Mouse (Mus musculus): ENCODE results near the gene Ccdc114. TPM values are rescaled to one million over a fixed set of nuclear protein-coding genes. Genes with fewer than 3 reads are reported as not detected.

The Ccdc114 gene
- polyA plus RNA-seq, 1 experiment from 2014 or later = 6.0 TPM

Other genes starting within 250 kb of the Ccdc114 start
- 0.88 and 1.3 TPM in 2 replicates for gene Ntn5, start 240.1 kb upstream of the Ccdc114 start, polyA plus RNA-seq (2015; fragmentation: Nextera tagmentation; extraction: Ambion mirVana)
- 0.34 and 0.36 TPM in 2 replicates for gene Sec1, start 229.7 kb upstream of the Ccdc114 start, polyA plus RNA-seq (2015; fragmentation: Nextera tagmentation; extraction: Ambion mirVana)
- 70.7 and 73.8 TPM in 2 replicates for gene Car11, start 224.2 kb upstream of the Ccdc114 start, polyA plus RNA-seq (2015; fragmentation: Nextera tagmentation; extraction: Ambion mirVana)
- 3.3 and 3.8 TPM in 2 replicates for gene Dbp, start 219.0 kb upstream of the Ccdc114 start, polyA plus RNA-seq (2015; fragmentation: Nextera tagmentation; extraction: Ambion mirVana)
- gene Rpl18, start 208.6 kb upstream of the Ccdc114 start, polyA plus RNA-seq (2015; fragmentation: Nextera tagmentation; extraction: Ambion mirVana) = 537 and 538 TPM in 2 replicates
- 24.5 and 26.4 TPM in 2 replicates for gene Sphk2, start 206.1 kb upstream of the Ccdc114 start, polyA plus RNA-seq (2015; fragmentation: Nextera tagmentation; extraction: Ambion mirVana)
- 0.54 and 0.74 TPM in 2 replicates for gene Fam83e, start 202.9 kb upstream of the Ccdc114 start, polyA plus RNA-seq (2015; fragmentation: Nextera tagmentation; extraction: Ambion mirVana)
- gene Spaca4, start 198.3 kb upstream of the Ccdc114 start, polyA plus RNA-seq (2015; fragmentation: Nextera tagmentation; extraction: Ambion mirVana) = not detected in 2 replicates
- gene Lmtk3, start 140.3 kb upstream of the Ccdc114 start, polyA plus RNA-seq (2015; fragmentation: Nextera tagmentation; extraction: Ambion mirVana) = 29.8 and 34.8 TPM in 2 replicates
- gene Sult2b1, start 139.4 kb upstream of the Ccdc114 start, polyA plus RNA-seq (2015; fragmentation: Nextera tagmentation; extraction: Ambion mirVana) = 8.3 and 9.7 TPM in 2 replicates
- gene Cyth2, start 109.5 kb upstream of the Ccdc114 start, polyA plus RNA-seq (2015; fragmentation: Nextera tagmentation; extraction: Ambion mirVana) = 329 and 334 TPM in 2 replicates
- gene Kcnj14, start 99.3 kb upstream of the Ccdc114 start, polyA plus RNA-seq (2015; fragmentation: Nextera tagmentation; extraction: Ambion mirVana) = 1.1 TPM in 2 replicates
- gene Grwd1, start 93.1 kb upstream of the Ccdc114 start, polyA plus RNA-seq (2015; fragmentation: Nextera tagmentation; extraction: Ambion mirVana) = 40.5 and 44.2 TPM in 2 replicates
- gene Kdelr1, start 51.3 kb upstream of the Ccdc114 start, polyA plus RNA-seq (2015; fragmentation: Nextera tagmentation; extraction: Ambion mirVana) = 53.0 and 54.9 TPM in 2 replicates
- 2.7 and 3.9 TPM in 2 replicates for gene Grin2d, start 45.7 kb upstream of the Ccdc114 start, polyA plus RNA-seq (2015; fragmentation: Nextera tagmentation; extraction: Ambion mirVana)
- gene Syngr4, start 27.4 kb upstream of the Ccdc114 start, polyA plus RNA-seq (2015; fragmentation: Nextera tagmentation; extraction: Ambion mirVana) = 0.22 TPM in 1 of 2 replicates, not detected in the other
- gene Tmem143, start 27.1 kb upstream of the Ccdc114 start, polyA plus RNA-seq (2015; fragmentation: Nextera tagmentation; extraction: Ambion mirVana) = 7.7 and 10.2 TPM in 2 replicates
- 35.2 and 40.3 TPM in 2 replicates for gene Emp3, start 2.7 kb upstream of the Ccdc114 start, polyA plus RNA-seq (2015; fragmentation: Nextera tagmentation; extraction: Ambion mirVana)
- 0.59 TPM in 2 replicates for gene Abcc6, start 106.2 kb downstream of the Ccdc114 start, polyA plus RNA-seq (2015; fragmentation: Nextera tagmentation; extraction: Ambion mirVana)
- 43.3 and 46.7 TPM in 2 replicates for gene Nomo1, start 109.6 kb downstream of the Ccdc114 start, polyA plus RNA-seq (2015; fragmentation: Nextera tagmentation; extraction: Ambion mirVana)
- gene Kcnj11, start 176.7 kb downstream of the Ccdc114 start, polyA plus RNA-seq (2015; fragmentation: Nextera tagmentation; extraction: Ambion mirVana) = 2.3 and 2.4 TPM in 2 replicates

Measured in midbrain, embryonic 15.5 days (tissue).